Mouse (Mus musculus) bone marrow, adult 2 months (tissue): ENCODE measurements around the gene Dynlt1a.
"Not testable (repeated sequence)": the region's sequence is repeated elsewhere in the genome, so short reads cannot be mapped to it uniquely, and the experiment has no call there.

Source experiments
- CTCF ChIP-seq: fragments of 200-500 bp; IDR thresholded peaks from 2 replicates; pipeline ENCODE4 v1.5.1; 2011; ENCODE audit warnings: low read length, control low read depth; ENCODE audit not compliant: control insufficient read depth, insufficient read depth
- POLR2A ChIP-seq: fragments of 200-500 bp; IDR thresholded peaks from 2 replicates; pipeline ENCODE4 v1.6.1; 2011; ENCODE audit warnings: low read depth, mild to moderate bottlenecking, control low read depth, low read length, borderline replicate concordance; ENCODE audit not compliant: control insufficient read depth

DNA sequence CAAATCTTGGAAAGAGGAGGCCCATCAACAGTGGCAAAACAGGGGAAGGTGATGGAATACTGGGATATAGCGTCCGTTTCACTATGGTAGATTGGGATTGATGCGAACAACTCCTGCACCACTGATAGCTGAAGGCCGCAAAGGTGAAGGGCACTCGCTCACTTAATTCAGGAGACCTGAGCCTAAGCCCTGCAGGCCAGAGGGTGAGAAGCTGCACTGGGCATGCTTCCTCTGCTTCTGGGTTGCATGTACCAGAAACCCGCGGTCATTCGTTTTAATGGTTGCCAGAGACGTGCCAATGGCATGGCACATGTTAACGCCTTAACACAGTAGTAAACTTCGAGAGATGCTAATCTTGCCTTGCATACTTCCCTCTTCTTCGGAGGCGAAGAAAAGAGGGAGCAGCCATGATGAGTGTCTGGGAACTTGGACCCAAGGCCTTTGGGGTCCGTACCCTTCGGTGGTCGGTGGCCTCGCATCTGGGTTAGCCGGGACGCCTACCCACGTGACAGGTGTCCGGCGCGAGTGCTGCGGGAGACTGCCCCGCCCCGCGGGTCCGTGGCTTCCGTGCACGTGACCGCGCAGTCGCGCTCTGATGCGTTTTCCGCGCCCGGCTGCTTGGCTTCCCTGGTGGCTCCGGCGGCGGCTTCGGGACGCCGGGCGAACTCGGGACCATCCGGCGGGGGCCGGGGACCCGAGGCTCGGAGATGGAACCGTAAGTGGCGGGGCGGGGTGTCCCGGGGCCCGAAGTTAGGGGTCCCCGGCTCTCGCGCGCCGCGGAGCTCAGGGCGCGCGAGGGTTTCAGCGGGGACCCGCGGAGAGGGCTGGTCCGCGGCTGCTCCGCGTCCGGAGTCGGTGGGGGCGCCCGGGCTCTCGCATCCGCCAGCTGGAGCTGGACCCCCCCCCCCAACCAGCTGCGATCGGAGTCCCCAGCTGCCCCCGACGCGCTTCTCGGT, 47.1 kb downstream of the Dynlt1a start:
- TF ChIP-seq CTCF, POLR2A: not testable (repeated sequence)
